Mouse (Mus musculus) testis, adult 2 months (tissue): Measurements from ENCODE around the gene Parp9.

ENCODE experiments used
- CTCF ChIP-seq: fragments of 200-500 bp; IDR thresholded peaks from 2 replicates; pipeline ENCODE4 v1.5.1; 2012; ENCODE audit warnings: low read depth, mild to moderate bottlenecking, inconsistent platforms, low read length, moderate library complexity; ENCODE audit not compliant: control insufficient read depth, insufficient read depth, insufficient replicate concordance
- POLR2A ChIP-seq: fragments of 200-500 bp; IDR thresholded peaks from 2 replicates; pipeline ENCODE4 v1.6.1; 2012; ENCODE audit warnings: low read depth, mild to moderate bottlenecking, inconsistent platforms, low read length, moderate library complexity; ENCODE audit not compliant: control insufficient read depth

DNA sequence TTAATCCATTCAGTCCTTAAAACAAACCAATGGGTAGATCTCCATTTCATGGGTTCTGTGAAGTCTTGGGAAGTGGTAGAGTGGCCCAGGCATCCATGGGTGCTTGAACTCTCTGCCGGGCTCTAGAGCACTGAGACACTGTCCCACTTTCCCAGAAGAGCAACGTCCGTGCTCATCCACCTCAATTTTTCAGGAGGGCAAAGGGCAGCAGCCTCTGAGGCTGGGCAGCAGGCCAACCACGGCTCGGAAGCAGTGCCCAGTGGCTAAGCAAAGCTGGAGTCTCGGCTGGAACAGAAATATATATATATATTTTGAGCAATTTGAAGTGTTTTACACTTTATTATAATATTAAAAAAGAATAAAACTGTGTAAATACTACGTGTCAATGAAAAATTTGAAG, 31.4 kb upstream of the Parp9 start:
- TF ChIP-seq CTCF (no peak), POLR2A (no peak)
